Mouse (Mus musculus): ENCODE results near the gene Jade2. TPM values are rescaled to one million over a fixed set of nuclear protein-coding genes. Genes with fewer than 3 reads are reported as not detected.

The Jade2 gene
- polyA plus RNA-seq, 1 experiment from 2014 or later: 0.52 TPM

DNA sequence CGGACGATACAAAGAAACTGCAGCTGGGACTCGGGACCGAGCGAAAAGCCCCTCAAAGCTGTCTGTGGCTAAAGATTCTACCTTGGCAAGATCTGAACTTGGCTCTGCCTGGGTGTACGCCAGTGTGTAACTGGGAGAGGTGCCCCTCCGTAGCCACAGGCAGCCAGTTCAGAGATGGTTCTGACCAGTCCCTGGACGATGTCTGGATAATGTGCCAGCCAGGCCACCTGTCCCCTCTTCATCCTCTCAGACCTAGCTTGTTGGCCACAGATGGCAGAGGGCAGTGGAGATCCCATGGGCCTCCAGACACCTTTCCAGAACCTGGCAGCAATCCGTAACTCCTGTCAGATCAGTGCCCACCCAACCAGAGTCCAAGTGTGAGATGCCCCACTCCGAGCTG, 9.8 kb upstream of the Jade2 start:
- H3K9me3 ChIP-seq (replicated peaks; ENCODE audit: control insufficient read depth, low read length): no peaks in the 10 kb centered on the region
- no peak overlapping the region for H3K27ac ChIP-seq (replicated peaks; ENCODE audit: low read depth, low read length)
- WGBS: 89% methylated on average over 10 of the region's 10 CpGs
- H3K27me3 ChIP-seq (ENCODE audit: control insufficient read depth, insufficient read depth, low read length): no peaks in the 10 kb centered on the region
- H3K36me3 ChIP-seq (replicated peaks; ENCODE audit: control insufficient read depth, insufficient read depth, low read depth, low read length): no peaks in the 10 kb centered on the region
- DNase-seq (ENCODE audit: low spot score) (no peak), ATAC-seq (replicated peaks; ENCODE audit: insufficient number of reproducible peaks, low FRiP score, low TSS enrichment, low read depth) (no peak)
- no peak overlapping the region for H3K4me3 ChIP-seq (ENCODE audit: low read depth, low read length)
- H3K9ac ChIP-seq (replicated peaks; ENCODE audit: low read length): no peak overlapping the region
- no peaks in the 10 kb centered on the region for H3K4me1 ChIP-seq (ENCODE audit: control insufficient read depth, insufficient read depth, low read length)
- H3K4me2 ChIP-seq (ENCODE audit: low read depth, low read length): no peak overlapping the region

DNA sequence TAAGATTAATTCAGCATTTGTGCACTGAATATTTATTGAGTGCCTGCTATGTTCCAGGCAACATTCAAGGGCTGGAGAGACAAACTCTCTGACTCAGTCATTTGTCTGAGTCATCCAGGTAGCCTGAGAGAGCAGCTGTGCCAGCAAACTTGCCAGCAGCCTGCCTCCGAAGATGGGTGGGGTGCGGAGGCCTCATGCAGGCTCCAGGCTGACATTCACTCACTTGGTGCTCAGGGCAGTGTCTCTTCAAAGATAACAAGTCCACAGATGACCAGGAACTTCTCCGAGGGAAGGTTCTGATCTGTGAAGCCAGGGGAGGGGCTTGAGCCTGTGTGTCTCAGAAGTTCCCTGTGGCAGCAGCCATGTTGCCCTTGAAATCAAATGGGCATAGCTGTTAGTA, 8.6 kb upstream of the Jade2 start:
- H3K4me1 ChIP-seq (ENCODE audit: control insufficient read depth, insufficient read depth, low read length): no peaks in the 10 kb centered on the region
- H3K36me3 ChIP-seq (replicated peaks; ENCODE audit: control insufficient read depth, insufficient read depth, low read depth, low read length): no peaks in the 10 kb centered on the region
- no peak overlapping the region for H3K4me2 ChIP-seq (ENCODE audit: low read depth, low read length)
- no peaks in the 10 kb centered on the region for H3K27me3 ChIP-seq (ENCODE audit: control insufficient read depth, insufficient read depth, low read length)
- ATAC-seq (replicated peaks; ENCODE audit: insufficient number of reproducible peaks, low FRiP score, low TSS enrichment, low read depth): no peak
- no peaks in the 10 kb centered on the region for H3K9me3 ChIP-seq (replicated peaks; ENCODE audit: control insufficient read depth, low read length)
- no peak for DNase-seq (ENCODE audit: low spot score)
- WGBS: 76% methylated on average over 3 of the region's 3 CpGs
- H3K27ac ChIP-seq (replicated peaks; ENCODE audit: low read depth, low read length): no peak overlapping the region
- H3K9ac ChIP-seq (replicated peaks; ENCODE audit: low read length): no peak overlapping the region
- no peak overlapping the region for H3K4me3 ChIP-seq (ENCODE audit: low read depth, low read length)

DNA sequence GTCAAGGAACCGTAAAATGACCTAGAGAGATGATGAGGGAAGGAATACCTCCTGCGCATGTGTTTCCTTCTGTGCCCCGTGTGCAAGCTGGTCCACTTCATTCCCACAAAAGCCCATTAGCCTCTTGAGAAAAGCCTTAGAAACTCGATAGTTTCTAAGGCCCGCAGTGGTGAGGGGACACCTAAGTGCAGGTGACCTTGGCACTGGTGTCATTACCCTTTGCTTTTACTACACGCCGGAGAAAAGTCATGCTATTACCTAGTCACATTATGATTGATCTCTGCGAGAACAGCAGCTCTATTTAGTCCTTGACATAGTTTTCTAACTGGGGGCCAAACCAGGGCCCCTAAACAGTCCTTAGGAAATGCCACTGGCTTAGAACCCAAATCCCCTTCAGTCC, 3.2 kb upstream of the Jade2 start:
- no peak for DNase-seq (ENCODE audit: low spot score)
- no peak overlapping the region for H3K4me2 ChIP-seq (ENCODE audit: low read depth, low read length)
- no peak overlapping the region for H3K27ac ChIP-seq (replicated peaks; ENCODE audit: low read depth, low read length)
- H3K4me3 ChIP-seq (ENCODE audit: low read depth, low read length): no peak overlapping the region
- H3K36me3 ChIP-seq (replicated peaks; ENCODE audit: control insufficient read depth, insufficient read depth, low read depth, low read length): no peaks in the 10 kb centered on the region
- peaks cover 12% of the 10 kb centered on the region for H3K27me3 ChIP-seq (ENCODE audit: control insufficient read depth, insufficient read depth, low read length)
- H3K9ac ChIP-seq (replicated peaks; ENCODE audit: low read length): no peak overlapping the region
- H3K9me3 ChIP-seq (replicated peaks; ENCODE audit: control insufficient read depth, low read length): no peaks in the 10 kb centered on the region
- no peak for ATAC-seq (replicated peaks; ENCODE audit: insufficient number of reproducible peaks, low FRiP score, low TSS enrichment, low read depth)
- H3K4me1 ChIP-seq (ENCODE audit: control insufficient read depth, insufficient read depth, low read length): no peaks in the 10 kb centered on the region
- 79% methylated on average over 8 of the region's 8 CpGs for WGBS

DNA sequence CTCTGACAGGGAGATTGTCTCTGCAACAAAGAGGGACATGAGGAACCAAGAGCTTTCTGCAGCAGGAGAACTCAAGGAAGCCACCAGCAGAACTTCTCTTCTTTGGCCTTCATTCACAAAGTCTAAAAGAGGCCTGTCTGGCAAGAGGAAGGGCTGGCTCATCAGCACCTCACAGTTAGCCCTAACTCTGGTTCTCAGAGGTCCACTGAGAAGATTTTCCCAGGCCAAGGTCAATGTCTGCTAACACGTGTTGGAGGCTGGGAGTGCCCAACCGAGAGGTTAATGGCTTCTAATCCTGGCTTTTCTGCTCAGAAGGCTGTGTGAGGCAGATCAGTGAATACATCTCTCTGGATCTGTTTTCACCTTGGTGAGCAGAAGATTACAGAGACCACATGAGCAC, 2.1 kb upstream of the Jade2 start:
- ATAC-seq (replicated peaks; ENCODE audit: insufficient number of reproducible peaks, low FRiP score, low TSS enrichment, low read depth) (no peak), DNase-seq (ENCODE audit: low spot score) (no peak)
- Histone ChIP-seq H3K27ac (replicated peaks; ENCODE audit: low read depth, low read length) (no peak overlapping the region), H3K4me2 (ENCODE audit: low read depth, low read length) (no peak overlapping the region), H3K9me3 (replicated peaks; ENCODE audit: control insufficient read depth, low read length) (no peaks in the 10 kb centered on the region), H3K4me3 (ENCODE audit: low read depth, low read length) (no peak overlapping the region), H3K36me3 (replicated peaks; ENCODE audit: control insufficient read depth, insufficient read depth, low read depth, low read length) (no peaks in the 10 kb centered on the region), H3K27me3 (ENCODE audit: control insufficient read depth, insufficient read depth, low read length) (peaks cover 12% of the 10 kb centered on the region), H3K9ac (replicated peaks; ENCODE audit: low read length) (no peak overlapping the region), H3K4me1 (ENCODE audit: control insufficient read depth, insufficient read depth, low read length) (peaks cover 6% of the 10 kb centered on the region; the same call in 1 of the 2 replicates)
- WGBS: 20% methylated on average over 2 of the region's 2 CpGs

DNA sequence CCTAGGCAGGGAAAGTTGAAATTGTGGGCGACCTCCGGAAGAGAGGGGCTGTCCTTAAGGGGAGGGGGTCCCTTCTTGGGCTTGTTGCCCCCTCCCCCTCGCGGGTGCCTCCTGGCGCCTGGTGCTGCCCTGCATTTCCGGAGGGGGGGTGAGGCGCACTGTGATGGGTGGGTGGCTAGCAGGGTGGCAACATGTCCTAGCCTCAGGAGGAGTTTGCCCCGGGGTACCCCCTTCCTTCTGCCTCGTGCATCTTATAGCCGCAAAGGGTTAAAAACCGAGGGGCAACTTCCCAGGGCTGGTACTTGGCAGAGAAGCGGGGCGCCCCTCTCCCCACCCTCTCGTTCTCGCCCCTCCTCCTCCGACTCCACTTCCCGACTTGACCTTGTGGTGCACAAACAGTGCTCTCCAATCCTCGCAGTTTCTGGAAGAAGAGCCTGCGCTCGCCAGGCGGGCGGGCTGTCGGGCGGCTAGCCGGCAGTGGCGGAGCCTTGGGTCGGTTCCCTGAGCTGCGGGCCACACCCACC, 1.1 kb upstream of the Jade2 start:
- WGBS: 0% methylated on average over 28 of the region's 28 CpGs
- peaks cover 6% of the 10 kb centered on the region; the same call in 1 of the 2 replicates for H3K4me1 ChIP-seq (ENCODE audit: control insufficient read depth, insufficient read depth, low read length)
- ATAC-seq (replicated peaks; ENCODE audit: insufficient number of reproducible peaks, low FRiP score, low TSS enrichment, low read depth) (peak; percentile 36; the same call in 1 of the 2 replicates), DNase-seq (ENCODE audit: low spot score) (peak; percentile 71)
- no peaks in the 10 kb centered on the region for H3K9me3 ChIP-seq (replicated peaks; ENCODE audit: control insufficient read depth, low read length)
- H3K27ac ChIP-seq (replicated peaks; ENCODE audit: low read depth, low read length): peak overlapping the region; percentile 38; the same call in 1 of the 2 replicates
- no peaks in the 10 kb centered on the region for H3K36me3 ChIP-seq (replicated peaks; ENCODE audit: control insufficient read depth, insufficient read depth, low read depth, low read length)
- H3K4me3 ChIP-seq (ENCODE audit: low read depth, low read length): peak overlapping the region; percentile 66
- H3K4me2 ChIP-seq (ENCODE audit: low read depth, low read length): peak overlapping the region; percentile 98
- H3K9ac ChIP-seq (replicated peaks; ENCODE audit: low read length): peak overlapping the region; percentile 73; the same call in 1 of the 2 replicates
- peaks cover 12% of the 10 kb centered on the region for H3K27me3 ChIP-seq (ENCODE audit: control insufficient read depth, insufficient read depth, low read length)

DNA sequence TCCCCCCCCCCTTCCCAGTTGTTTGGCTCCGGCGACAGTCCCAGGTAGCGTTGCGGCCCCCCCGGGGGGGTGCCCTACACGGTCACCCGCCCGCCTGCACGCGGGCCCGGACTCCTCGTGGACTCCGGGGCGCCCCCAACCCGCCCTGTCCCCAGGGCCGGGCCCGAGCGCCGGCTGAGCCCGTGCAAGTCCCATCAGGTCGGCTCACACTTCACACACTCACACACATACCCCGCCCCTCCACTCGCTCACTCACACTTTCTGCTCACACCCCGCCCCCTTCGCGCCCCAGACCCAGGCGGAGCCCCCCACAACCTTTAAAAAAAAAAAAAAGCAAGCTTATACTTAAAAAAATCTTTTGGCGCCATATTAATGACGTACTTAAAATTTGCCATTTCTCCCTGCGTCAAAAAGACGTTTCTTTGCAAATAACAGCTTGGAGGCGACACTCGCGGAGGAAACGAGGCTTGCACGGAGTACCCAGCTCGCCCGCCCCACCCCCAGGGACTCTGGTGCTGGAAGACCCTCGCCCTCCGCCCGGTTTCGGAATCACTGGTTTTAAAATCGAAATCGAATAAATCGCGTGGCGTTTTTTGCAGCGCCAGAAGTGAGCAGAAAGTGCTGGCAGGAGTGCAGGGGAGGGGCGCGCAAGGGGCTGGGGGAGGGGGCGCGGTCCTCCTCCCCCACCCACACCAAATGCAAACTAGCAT, 520 bp upstream of the Jade2 start:
- H3K36me3 ChIP-seq (replicated peaks; ENCODE audit: control insufficient read depth, insufficient read depth, low read depth, low read length): no peaks in the 10 kb centered on the region
- under 1% methylated on average over 47 of the region's 52 CpGs for WGBS
- peaks cover 12% of the 10 kb centered on the region for H3K27me3 ChIP-seq (ENCODE audit: control insufficient read depth, insufficient read depth, low read length)
- no peaks in the 10 kb centered on the region for H3K9me3 ChIP-seq (replicated peaks; ENCODE audit: control insufficient read depth, low read length)
- peak overlapping the region; percentile 98 for H3K4me2 ChIP-seq (ENCODE audit: low read depth, low read length)
- H3K27ac ChIP-seq (replicated peaks; ENCODE audit: low read depth, low read length): peak overlapping the region; percentile 47; the same call in 1 of the 2 replicates
- H3K4me1 ChIP-seq (ENCODE audit: control insufficient read depth, insufficient read depth, low read length): peaks cover 7% of the 10 kb centered on the region; the same call in 1 of the 2 replicates
- peak overlapping the region; percentile 73 for H3K9ac ChIP-seq (replicated peaks; ENCODE audit: low read length)
- DNase-seq (ENCODE audit: low spot score) (peak; percentile 63), ATAC-seq (replicated peaks; ENCODE audit: insufficient number of reproducible peaks, low FRiP score, low TSS enrichment, low read depth) (peak; percentile 5; the same call in 1 of the 2 replicates)
- peak overlapping the region; percentile 66 for H3K4me3 ChIP-seq (ENCODE audit: low read depth, low read length)

DNA sequence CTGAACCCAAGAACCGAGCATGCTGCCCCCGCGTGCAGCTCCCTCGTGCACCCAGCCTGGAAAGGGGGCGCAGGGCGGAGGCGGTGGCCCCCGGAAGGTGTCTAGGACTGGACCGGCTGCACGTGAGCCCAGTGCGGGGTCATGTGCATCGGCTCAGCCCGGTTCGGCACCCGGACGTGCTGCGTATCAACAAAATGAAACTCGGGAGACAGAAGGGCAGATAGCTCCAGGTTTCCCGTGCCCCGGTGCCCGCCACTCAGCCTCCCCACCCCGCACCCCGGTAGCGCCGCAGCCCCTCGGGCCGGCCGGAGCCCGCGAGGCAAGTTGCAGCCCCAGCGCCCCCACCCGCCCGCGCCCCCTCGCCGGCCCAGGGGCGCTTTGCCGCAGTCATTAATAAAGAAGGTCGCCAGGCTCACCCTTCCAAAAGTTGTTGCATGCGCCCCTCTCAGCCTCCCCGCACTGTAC, 805 bp downstream of the Jade2 start:
- H3K27ac ChIP-seq (replicated peaks; ENCODE audit: low read depth, low read length): no peak overlapping the region
- DNase-seq (ENCODE audit: low spot score) (no peak), ATAC-seq (replicated peaks; ENCODE audit: insufficient number of reproducible peaks, low FRiP score, low TSS enrichment, low read depth) (no peak)
- WGBS: under 1% methylated on average over 35 of the region's 41 CpGs
- H3K36me3 ChIP-seq (replicated peaks; ENCODE audit: control insufficient read depth, insufficient read depth, low read depth, low read length): no peaks in the 10 kb centered on the region
- peaks cover 8% of the 10 kb centered on the region; the same call in 1 of the 2 replicates for H3K4me1 ChIP-seq (ENCODE audit: control insufficient read depth, insufficient read depth, low read length)
- no peaks in the 10 kb centered on the region for H3K9me3 ChIP-seq (replicated peaks; ENCODE audit: control insufficient read depth, low read length)
- peak overlapping the region; percentile 98 for H3K4me2 ChIP-seq (ENCODE audit: low read depth, low read length)
- peak overlapping the region; percentile 73 for H3K9ac ChIP-seq (replicated peaks; ENCODE audit: low read length)
- peaks cover 12% of the 10 kb centered on the region for H3K27me3 ChIP-seq (ENCODE audit: control insufficient read depth, insufficient read depth, low read length)
- peak overlapping the region; percentile 66 for H3K4me3 ChIP-seq (ENCODE audit: low read depth, low read length)

Measured in embryonic facial prominence, embryonic 11.5 days (tissue).